Mouse (Mus musculus) olfactory bulb, adult 2 months (tissue): ENCODE results near the gene Hist1h3g.

Experiments used
- CTCF ChIP-seq: fragments of 200-500 bp; IDR thresholded peaks from 2 replicates; pipeline ENCODE4 v1.5.1; 2012; ENCODE audit warnings: low read depth, mild to moderate bottlenecking, low read length, moderate library complexity; ENCODE audit not compliant: insufficient read depth
- POLR2A ChIP-seq: fragments of 200-500 bp; IDR thresholded peaks from 2 replicates; pipeline ENCODE4 v1.6.1; 2012; ENCODE audit warnings: mild to moderate bottlenecking, low read depth, low read length, moderate library complexity; ENCODE audit not compliant: insufficient read depth

- TF ChIP-seq CTCF (no peak), POLR2A (no peak)
Observed at GRCm38 (mm10) chr13:23501511-23501910, 33.7 kb upstream of the Hist1h3g start.
